Mouse (Mus musculus) E14TG2a.4 (cell line): ENCODE measurements around the gene Cfap20.

Source experiments
- CTCF ChIP-seq: conservative IDR thresholded peaks from 2 replicates; pipeline ENCODE4 v1.5.1; 2014; ENCODE audit warnings: low read length
- NANOG ChIP-seq: IDR thresholded peaks from 2 replicates; pipeline ENCODE4 v1.6.1; 2014; ENCODE audit warnings: borderline replicate concordance, low read length, mixed read lengths
- POU5F1 ChIP-seq: IDR thresholded peaks from 2 replicates; pipeline ENCODE4 v1.6.1; 2014; ENCODE audit warnings: low read length, borderline replicate concordance

- no peak for TF ChIP-seq CTCF
- TF ChIP-seq POU5F1 = no peak
- no peak for TF ChIP-seq NANOG
Observed at GRCm38 (mm10) chr8:95411309-95411972, 23.2 kb downstream of the Cfap20 start.
